ENCODE assay signal across 8 mouse cellular contexts in the genomic region with DNA sequence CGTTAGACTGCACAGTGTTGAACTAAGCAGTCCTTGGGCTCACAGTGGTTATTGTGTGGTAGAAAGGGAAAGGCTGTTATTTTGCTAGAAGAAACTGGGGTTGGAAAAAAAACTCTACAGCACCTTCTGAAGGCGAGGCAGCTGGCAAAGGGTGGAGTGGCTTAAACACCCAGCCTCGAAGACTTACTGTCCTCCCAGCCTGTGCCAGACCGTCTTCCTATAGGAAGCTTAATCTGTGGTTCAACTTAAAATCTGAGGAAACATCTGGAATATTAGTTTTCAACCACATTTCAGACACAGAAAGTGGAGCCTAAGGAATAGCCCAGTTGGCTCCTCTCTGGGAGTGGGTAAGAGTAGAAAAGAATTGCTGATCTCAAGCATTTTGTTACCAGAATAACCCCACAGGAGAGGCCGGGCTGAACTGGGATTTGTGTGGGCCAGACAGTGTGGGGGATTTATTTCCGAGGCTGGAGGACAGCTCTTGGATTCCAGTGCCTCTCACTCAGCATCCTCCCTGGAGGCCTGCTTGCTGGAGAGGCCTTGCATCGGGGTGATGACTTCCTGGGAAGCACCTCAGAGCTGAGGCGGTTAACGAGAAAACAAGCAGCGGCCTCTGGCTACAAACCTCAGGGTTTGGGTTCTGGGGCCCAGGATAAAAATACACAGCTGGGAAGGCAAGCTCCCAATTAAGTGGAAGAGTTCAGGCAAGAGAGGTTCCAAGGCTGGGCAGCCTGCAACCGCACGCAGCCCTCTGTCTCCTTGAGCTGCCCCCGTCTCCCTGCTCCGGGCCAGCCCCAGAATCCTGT.
DNase-seq lines count a peak whose midpoint lies in the region; ATAC-seq and TF ChIP-seq lines count a peak whose summit lies in the region.

No protein-coding gene starts in this region.

- DNase-seq in kidney, adult 18-20 months, result no peak
- peak; percentile 42 for DNase-seq in Muller cell, postnatal 12 days (ENCODE audit: inconsistent ontology term)
- DNase-seq in gastrocnemius, adult 2 months, result peak; percentile 65
- no peak for DNase-seq in adrenal gland, adult 8-10 months
- DNase-seq in spleen, adult 12 weeks (ENCODE audit: low spot score), result no peak
- no peak for DNase-seq in urinary bladder, postnatal 36 days (ENCODE audit: low spot score in 2 of 2)

- H3K9ac ChIP-seq in kidney, embryonic 14.5 days (ENCODE audit: low read depth, low read length), result peak overlapping the region; percentile 12; the same call in 1 of the 2 replicates
- H3K9ac ChIP-seq in hindbrain, embryonic 15.5 days, result no peak overlapping the region

- H3K9me3 ChIP-seq in kidney, embryonic 14.5 days (ENCODE audit: control insufficient read depth, low read length), result no peaks in the 10 kb centered on the region
- no peaks in the 10 kb centered on the region for H3K9me3 ChIP-seq in hindbrain, embryonic 15.5 days

- H3K36me3 ChIP-seq in kidney, embryonic 14.5 days (ENCODE audit: control insufficient read depth, insufficient read depth, low read length), result no peaks in the 10 kb centered on the region
- no peaks in the 10 kb centered on the region for H3K36me3 ChIP-seq in hindbrain, embryonic 15.5 days

- H3K27ac ChIP-seq in kidney, embryonic 14.5 days (ENCODE audit: low read depth, low read length), result peak overlapping the region; percentile 80; the same call in 1 of the 2 replicates
- H3K27ac ChIP-seq in gastrocnemius, adult 2 months, result peak overlapping the region; percentile 82
- H3K27ac ChIP-seq in hindbrain, embryonic 15.5 days (replicated peaks), result peak overlapping the region; percentile 57

- H3K4me2 ChIP-seq in kidney, embryonic 14.5 days (replicated peaks; ENCODE audit: low read depth, low read length), result no peak overlapping the region
- no peak overlapping the region for H3K4me2 ChIP-seq in hindbrain, embryonic 15.5 days

- TF ChIP-seq CTCF in gastrocnemius, adult 2 months (IDR thresholded peaks at IDR 0.05), result no peak; the same call in 1 of the 2 replicates

- ATAC-seq in kidney, embryonic 14.5 days (ENCODE audit: low FRiP score, low TSS enrichment), result no peak
- ATAC-seq in hindbrain, embryonic 15.5 days (ENCODE audit: low FRiP score, low read depth), result no peak

- peaks cover 36% of the 10 kb centered on the region for H3K4me1 ChIP-seq in kidney, embryonic 14.5 days (ENCODE audit: control insufficient read depth, insufficient read depth, low read length)
- peaks cover 13% of the 10 kb centered on the region for H3K4me1 ChIP-seq in hindbrain, embryonic 15.5 days (replicated peaks)

- intact Hi-C loops in gastrocnemius, adult 2 months (cut with DNase I), result loop anchor here (5.0 kb wide), 1 partner anchor 62 kb away; no protein-coding TSS in a partner anchor

- no peaks in the 10 kb centered on the region for H3K27me3 ChIP-seq in kidney, embryonic 14.5 days (ENCODE audit: control insufficient read depth, insufficient read depth, low read length)
- no peaks in the 10 kb centered on the region for H3K27me3 ChIP-seq in hindbrain, embryonic 15.5 days

- WGBS in kidney, embryonic 14.5 days, result 48% methylated on average over 14 of the region's 14 CpGs
- 61% methylated on average over 14 of the region's 14 CpGs for WGBS in hindbrain, embryonic 15.5 days

- H3K4me3 ChIP-seq in kidney, embryonic 14.5 days (ENCODE audit: low read length), result no peak overlapping the region
- peak overlapping the region; percentile 38 for H3K4me3 ChIP-seq in gastrocnemius, adult 2 months
- no peak overlapping the region for H3K4me3 ChIP-seq in hindbrain, embryonic 15.5 days

Comparison
In these comparisons a context has a peak if more than half of its experiments do, and no peak if none do; other contexts are left out.
1. DNase-seq: peak in Muller cell, postnatal 12 days (single experiment) and gastrocnemius, adult 2 months (single experiment); none in kidney, adult 18-20 months (single experiment), adrenal gland, adult 8-10 months (single experiment), spleen, adult 12 weeks (single experiment) and urinary bladder, postnatal 36 days (0 of 2).
2. Peak in every context shown above with its lines, with median percentiles within 50 percentile points of each other: H3K27ac ChIP-seq.